Comparison of ENCODE assay signal across 18 mouse cellular contexts in the genomic region with DNA sequence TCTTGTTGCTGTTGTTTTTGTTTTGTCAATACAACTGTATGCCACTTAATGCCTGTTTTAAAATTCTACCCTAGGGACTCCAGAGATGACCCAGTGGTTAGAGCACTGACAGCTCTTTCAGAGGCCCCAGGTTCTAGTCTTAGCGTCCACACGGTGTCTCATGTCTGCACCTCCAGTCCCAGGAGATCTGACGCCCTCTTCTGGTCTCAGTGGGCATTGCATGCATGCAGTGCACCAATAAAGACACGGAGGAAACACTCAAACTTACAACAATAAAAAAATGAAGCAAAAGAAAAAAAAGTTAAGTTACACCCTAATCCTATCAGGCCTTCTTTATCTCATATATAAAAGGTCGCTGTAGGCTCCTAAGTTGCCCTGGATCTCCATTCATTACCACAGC. TPM values are rescaled to one million over a fixed set of nuclear protein-coding genes. Genes with fewer than 3 reads are reported as not detected.
A peak's percentile ranks its signal among the peaks of the same experiment; 100 is the strongest.
DNase-seq lines count a peak whose midpoint lies in the region; TF ChIP-seq lines count a peak whose summit lies in the region.
"Had no signal": no experiment of that assay in that cellular context is flagged by ENCODE, and none has a peak within 500 bp of the region (broad histone marks: within the 10 kb centered on the region; RNA-seq: fewer than 3 reads in every experiment).

No protein-coding gene starts in this region.

- 49% methylated on average over 5 of the region's 5 CpGs for WGBS in small intestine, adult 2 months

- intact Hi-C loops in left cerebral cortex, adult 2 months (cut with DNase I): no loop called here

- H3K4me1 ChIP-seq in E14TG2a.4 (replicated peaks; ENCODE audit: low read depth, low read length): peaks cover 4% of the 10 kb centered on the region
- H3K4me1 ChIP-seq in small intestine, adult 2 months (ENCODE audit: control insufficient read depth, insufficient read depth, insufficient read length, low read length): no peaks in the 10 kb centered on the region
- H3K4me1 ChIP-seq: forebrain, embryonic 13.5 days; hindbrain, embryonic 15.5 days; limb, embryonic 10.5 days had no signal

- H3K27ac ChIP-seq in left cerebral cortex, adult 2 months: no peak overlapping the region
- H3K27ac ChIP-seq in small intestine, adult 2 months (ENCODE audit: insufficient read depth, low read depth, low read length): no peak overlapping the region
- H3K27ac ChIP-seq: forebrain, embryonic 13.5 days; hindbrain, embryonic 15.5 days; limb, embryonic 10.5 days; macrophage had no signal

- no peaks in the 10 kb centered on the region for H3K9me3 ChIP-seq in E14TG2a.4 (ENCODE audit: low read length)
- H3K9me3 ChIP-seq: forebrain, embryonic 13.5 days; hindbrain, embryonic 15.5 days; limb, embryonic 10.5 days had no signal

- peaks cover 7% of the 10 kb centered on the region; the same call in 1 of the 2 replicates for H3K27me3 ChIP-seq in E14TG2a.4 (ENCODE audit: insufficient read depth, low read length)
- no peaks in the 10 kb centered on the region for H3K27me3 ChIP-seq in small intestine, adult 2 months (ENCODE audit: control insufficient read depth, insufficient read depth, low read length)
- H3K27me3 ChIP-seq: forebrain, embryonic 13.5 days; hindbrain, embryonic 15.5 days had no signal

- no peak for TF ChIP-seq POLR2A in small intestine, adult 2 months (IDR thresholded peaks at IDR 0.05; ENCODE audit: low read depth, low read length)

- no peaks in the 10 kb centered on the region for H3K36me3 ChIP-seq in E14TG2a.4 (ENCODE audit: insufficient read depth, low read length)
- H3K36me3 ChIP-seq in small intestine, adult 2 months (ENCODE audit: control insufficient read depth, insufficient read depth, low read length): no peaks in the 10 kb centered on the region
- H3K36me3 ChIP-seq: hindbrain, embryonic 15.5 days; limb, embryonic 10.5 days had no signal

- no peak overlapping the region for H3K4me3 ChIP-seq in left cerebral cortex, adult 2 months
- no peak overlapping the region for H3K4me3 ChIP-seq in E14TG2a.4 (replicated peaks; ENCODE audit: low read length)
- H3K4me3 ChIP-seq in small intestine, adult 2 months (ENCODE audit: low read depth, low read length): no peak overlapping the region
- H3K4me3 ChIP-seq: forebrain, embryonic 13.5 days; hindbrain, embryonic 15.5 days; limb, embryonic 10.5 days; myocyte had no signal

- DNase-seq in adrenal gland, postnatal 36 days: peak; percentile 6 to 14
- no peak for DNase-seq in adrenal gland, postnatal 4 days (ENCODE audit: low spot score in 2 of 2)
- DNase-seq in left cerebral cortex, adult 2 months (ENCODE audit: extremely low spot score in 1 of 2, low spot score in 2 of 2): no peak
- no peak for DNase-seq in left cerebral cortex, adult 8-10 months (ENCODE audit: low spot score in 2 of 2)
- no peak for DNase-seq in right cerebral cortex, postnatal 4 days
- DNase-seq in gastrocnemius, postnatal 10 days: no peak
- DNase-seq: B cell, adult 2 months; cerebellum, adult 11-12 months; heart, adult 18-20 months had no signal

- peak; percentile 27 for TF ChIP-seq CTCF in left cerebral cortex, adult 2 months (IDR thresholded peaks at IDR 0.05)
- TF ChIP-seq CTCF in E14TG2a.4 (conservative IDR thresholded peaks at IDR 0.05; ENCODE audit: low read length): peak; percentile 57
- peak; percentile 24; the same call in 1 of the 2 replicates for TF ChIP-seq CTCF in small intestine, adult 2 months (IDR thresholded peaks at IDR 0.05; ENCODE audit: extremely low read depth, insufficient read length, insufficient replicate concordance, low read depth, low read length)

RNA-seq across cellular contexts. Expression of a gene that starts 31.5 kb away (rescaled TPM):
- not detected for total RNA-seq in adrenal gland, postnatal 36 days (2021)
- not detected for total RNA-seq in adrenal gland, postnatal 4 days (2021)
- under 1 TPM; 0.26 to 0.27 TPM for total RNA-seq in left cerebral cortex, adult 2 months (2021)
- total RNA-seq in left cerebral cortex, adult 8-10 months (2022): under 1 TPM in 1 of 4 experiments, not detected in 3; 0.25 TPM
- polyA plus RNA-seq in small intestine, adult 2 months (2012; rRNA removed): 0.30 and 0.47 TPM in 2 replicates
- not detected for total RNA-seq in gastrocnemius, postnatal 10 days (2021)
- total RNA-seq: heart, adult 18-20 months had no signal
- polyA plus RNA-seq: embryonic facial prominence, embryonic 11.5 days; forebrain, embryonic 13.5 days; limb, embryonic 10.5 days; macrophage; myocyte; stomach, embryonic 16.5 days had no signal

RNA-seq across cellular contexts. Expression of a gene that starts 35.8 kb away (rescaled TPM):
- total RNA-seq in adrenal gland, postnatal 36 days (2021): 1 to 10 TPM in 1 of 2 experiments, under 1 TPM in 1; 0.73 to 1.3 TPM
- 1 to 10 TPM; 3.9 to 5.7 TPM for total RNA-seq in adrenal gland, postnatal 4 days (2021)
- 1 to 10 TPM; 1.1 to 1.2 TPM for total RNA-seq in left cerebral cortex, adult 2 months (2021)
- 1 to 10 TPM; 1.7 to 2.4 (median 2.3) TPM for total RNA-seq in left cerebral cortex, adult 8-10 months (2022)
- 0.09 and 0.10 TPM in 2 replicates for polyA plus RNA-seq in small intestine, adult 2 months (2012; rRNA removed)
- total RNA-seq in gastrocnemius, postnatal 10 days (2021): 1 to 10 TPM; 6.0 to 9.2 TPM
- polyA plus RNA-seq: macrophage had no signal

RNA-seq across cellular contexts. Expression of a gene that starts 47.7 kb away (rescaled TPM):
- total RNA-seq in adrenal gland, postnatal 36 days (2021): 10 to 100 TPM in 1 of 2 experiments, 1 to 10 TPM in 1; 6.7 to 10.4 TPM
- 10 to 100 TPM; 11.7 to 14.6 TPM for total RNA-seq in adrenal gland, postnatal 4 days (2021)
- under 1 TPM in 1 of 2 experiments, not detected in 1; 0.16 TPM for total RNA-seq in left cerebral cortex, adult 2 months (2021)
- under 1 TPM in 2 of 4 experiments, not detected in 2; 0.17 to 0.53 TPM for total RNA-seq in left cerebral cortex, adult 8-10 months (2022)
- polyA plus RNA-seq in small intestine, adult 2 months (2012; rRNA removed): 2.5 and 3.3 TPM in 2 replicates
- total RNA-seq in gastrocnemius, postnatal 10 days (2021): 1 to 10 TPM; 3.6 to 3.9 TPM
- polyA plus RNA-seq: macrophage, myocyte had no signal

Comparison
In these comparisons a context has a peak if more than half of its experiments do, and no peak if none do; other contexts are left out.
1. DNase-seq: peak in adrenal gland, postnatal 36 days (2 of 2); none in adrenal gland, postnatal 4 days (0 of 2), left cerebral cortex, adult 2 months (0 of 2), left cerebral cortex, adult 8-10 months (0 of 2), right cerebral cortex, postnatal 4 days (single experiment) and gastrocnemius, postnatal 10 days (single experiment).
2. Peak in every context shown above with its lines, with median percentiles within 50 percentile points of each other: CTCF ChIP-seq.